30 mouse cellular contexts compared by ENCODE assay signal in the genomic region with DNA sequence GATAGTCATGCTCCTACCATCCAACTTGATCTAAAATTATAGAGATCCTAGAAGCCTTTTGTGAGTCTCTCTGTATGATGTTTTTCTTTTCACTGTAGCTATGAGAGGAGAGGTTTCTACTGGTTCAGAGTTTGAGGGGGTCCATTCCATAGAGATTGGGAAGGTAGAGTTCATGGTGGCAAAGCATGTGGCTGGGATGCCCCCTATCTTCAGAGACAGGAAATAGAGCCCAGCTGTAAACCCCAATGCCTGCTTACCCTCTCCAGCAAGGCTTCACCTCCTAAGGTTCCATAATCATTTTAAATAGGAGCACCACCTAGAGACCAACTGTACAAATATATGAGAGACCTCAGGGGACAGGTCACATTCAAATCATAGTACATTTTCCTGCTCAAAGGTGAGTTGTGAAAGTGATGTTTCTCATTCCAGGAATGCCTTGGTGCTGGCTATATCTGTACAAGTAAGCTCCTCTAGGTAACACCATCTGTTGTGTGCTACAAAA. TPM values are rescaled to one million over a fixed set of nuclear protein-coding genes. Genes with fewer than 3 reads are reported as not detected.
A peak's percentile ranks its signal among the peaks of the same experiment; 100 is the strongest.
DNase-seq lines count a peak whose midpoint lies in the region; ATAC-seq and TF ChIP-seq lines count a peak whose summit lies in the region.
"Had no signal": no experiment of that assay in that cellular context is flagged by ENCODE, and none has a peak within 500 bp of the region (broad histone marks: within the 10 kb centered on the region; RNA-seq: fewer than 3 reads in every experiment).

No protein-coding gene starts in this region.

- peak; percentile 47 for TF ChIP-seq CTCF in heart, adult 2 months (IDR thresholded peaks at IDR 0.05)
- TF ChIP-seq CTCF in left cerebral cortex, adult 2 months (IDR thresholded peaks at IDR 0.05): peak; percentile 32
- TF ChIP-seq CTCF in MEL (IDR thresholded peaks at IDR 0.05 in 2 of 3, conservative IDR thresholded peaks at IDR 0.05 in 1 of 3; ENCODE audit: control insufficient read depth in 1 of 3, insufficient read depth in 1 of 3, low read depth in 2 of 3, low read length in 3 of 3, poor library complexity in 1 of 3, severe bottlenecking in 1 of 3): peak in 1 of 3 experiments; percentile 54; a peak in 2 of 6 replicates
- peak; percentile 53 for TF ChIP-seq CTCF in liver, embryonic 14.5 days (IDR thresholded peaks at IDR 0.05; ENCODE audit: low read depth)

- TF ChIP-seq RAD21 in MEL (IDR thresholded peaks at IDR 0.05; ENCODE audit: low read depth, low read length): peak; percentile 45

- no peak for TF ChIP-seq EP300 in heart, adult 2 months (IDR thresholded peaks at IDR 0.05; ENCODE audit: insufficient read depth, low read depth, low read length)
- no peak for TF ChIP-seq EP300 in MEL (IDR thresholded peaks at IDR 0.05; ENCODE audit: low read depth in 1 of 2, low read length in 2 of 2)
- no peak for TF ChIP-seq EP300 in liver, embryonic 14.5 days (IDR thresholded peaks at IDR 0.05; ENCODE audit: low read depth)

- H3K9ac ChIP-seq in heart, adult 2 months (ENCODE audit: low read depth, low read length): no peak overlapping the region
- no peak overlapping the region for H3K9ac ChIP-seq in MEL (ENCODE audit: control insufficient read depth, low read depth, low read length, poor library complexity, severe bottlenecking)
- H3K9ac ChIP-seq in liver, embryonic 14.5 days (replicated peaks): no peak overlapping the region
- H3K9ac ChIP-seq: embryonic facial prominence, embryonic 12.5 days; heart, embryonic 15.5 days; hindbrain, embryonic 12.5 days; intestine, embryonic 15.5 days; limb, embryonic 12.5 days; liver, embryonic 15.5 days; lung, embryonic 15.5 days; midbrain, embryonic 13.5 days had no signal

- no peaks in the 10 kb centered on the region for H3K4me1 ChIP-seq in heart, adult 2 months (ENCODE audit: control insufficient read depth, insufficient read depth, low read length)
- peaks cover 16 to 21% of the 10 kb centered on the region in 2 experiments for H3K4me1 ChIP-seq in MEL (ENCODE audit: control insufficient read depth in 1 of 2, insufficient read depth in 2 of 2, low read length in 2 of 2)
- H3K4me1 ChIP-seq in liver, embryonic 14.5 days (replicated peaks; ENCODE audit: control insufficient read depth in 2 of 2, insufficient read depth in 2 of 2, low read length in 1 of 2): peaks cover 14% of the 10 kb centered on the region in 2 experiments
- H3K4me1 ChIP-seq: embryonic facial prominence, embryonic 12.5 days; heart, embryonic 10.5 days; heart, embryonic 15.5 days; hindbrain, embryonic 12.5 days; intestine, embryonic 15.5 days; limb, embryonic 12.5 days; lung, embryonic 15.5 days; midbrain, embryonic 13.5 days had no signal

- no peaks in the 10 kb centered on the region for H3K27me3 ChIP-seq in heart, adult 2 months (ENCODE audit: control insufficient read depth, insufficient read depth, low read length)
- no peaks in the 10 kb centered on the region; a peak in 1 of 4 replicates for H3K27me3 ChIP-seq in MEL (ENCODE audit: control insufficient read depth in 1 of 2, insufficient read depth in 2 of 2, low read length in 2 of 2)
- no peaks in the 10 kb centered on the region for H3K27me3 ChIP-seq in liver, embryonic 14.5 days (ENCODE audit: control insufficient read depth, insufficient read depth, low read length)
- H3K27me3 ChIP-seq: embryonic facial prominence, embryonic 12.5 days; hindbrain, embryonic 12.5 days; intestine, embryonic 15.5 days; lung, embryonic 15.5 days; midbrain, embryonic 13.5 days had no signal

- no peaks in the 10 kb centered on the region for H3K36me3 ChIP-seq in heart, adult 2 months (ENCODE audit: control insufficient read depth, insufficient read depth, low read length)
- peaks cover 0 to 17% of the 10 kb centered on the region in 2 experiments; a peak in 2 of 4 replicates for H3K36me3 ChIP-seq in MEL (ENCODE audit: control insufficient read depth in 1 of 2, insufficient read depth in 2 of 2, low read length in 2 of 2)
- no peaks in the 10 kb centered on the region for H3K36me3 ChIP-seq in liver, embryonic 14.5 days (replicated peaks; ENCODE audit: control insufficient read depth, insufficient read depth, low read depth)
- H3K36me3 ChIP-seq: embryonic facial prominence, embryonic 12.5 days; heart, embryonic 10.5 days; heart, embryonic 15.5 days; hindbrain, embryonic 12.5 days; intestine, embryonic 15.5 days; limb, embryonic 12.5 days; liver, embryonic 15.5 days; lung, embryonic 15.5 days; midbrain, embryonic 13.5 days had no signal

- no peak for ATAC-seq in liver, embryonic 14.5 days (ENCODE audit: insufficient read depth)
- ATAC-seq: forebrain, embryonic 14.5 days; hindbrain, postnatal 0 days; intestine, embryonic 15.5 days; midbrain, embryonic 13.5 days had no signal

- no peak overlapping the region for H3K4me3 ChIP-seq in heart, adult 2 months
- H3K4me3 ChIP-seq in left cerebral cortex, adult 2 months: no peak overlapping the region
- H3K4me3 ChIP-seq in MEL (ENCODE audit: control insufficient read depth in 1 of 2, insufficient read depth in 1 of 2, low read depth in 2 of 2, low read length in 2 of 2): no peak overlapping the region
- no peak overlapping the region for H3K4me3 ChIP-seq in liver, embryonic 14.5 days (ENCODE audit: insufficient read depth in 1 of 2, low read depth in 2 of 2, low read length in 2 of 2)
- H3K4me3 ChIP-seq: embryonic facial prominence, embryonic 12.5 days; heart, embryonic 10.5 days; heart, embryonic 15.5 days; hindbrain, embryonic 12.5 days; intestine, embryonic 15.5 days; limb, embryonic 12.5 days; liver, embryonic 15.5 days; lung, embryonic 15.5 days; midbrain, embryonic 13.5 days had no signal

- no peak overlapping the region for H3K4me2 ChIP-seq in liver, embryonic 14.5 days (ENCODE audit: low read depth)
- H3K4me2 ChIP-seq: embryonic facial prominence, embryonic 12.5 days; heart, embryonic 15.5 days; hindbrain, embryonic 12.5 days; intestine, embryonic 15.5 days; limb, embryonic 12.5 days; liver, embryonic 15.5 days; lung, embryonic 15.5 days; midbrain, embryonic 13.5 days had no signal

- H3K27ac ChIP-seq in heart, adult 2 months: no peak overlapping the region
- H3K27ac ChIP-seq in left cerebral cortex, adult 2 months: no peak overlapping the region
- no peak overlapping the region for H3K27ac ChIP-seq in MEL (ENCODE audit: control insufficient read depth, low read depth, low read length)
- no peak overlapping the region for H3K27ac ChIP-seq in liver, embryonic 14.5 days
- H3K27ac ChIP-seq: embryonic facial prominence, embryonic 12.5 days; heart, embryonic 10.5 days; heart, embryonic 15.5 days; hindbrain, embryonic 12.5 days; hindbrain, postnatal 0 days; intestine, embryonic 15.5 days; limb, embryonic 12.5 days; liver, embryonic 15.5 days; lung, embryonic 15.5 days; midbrain, embryonic 13.5 days had no signal

- no peaks in the 10 kb centered on the region for H3K9me3 ChIP-seq in MEL (replicated peaks; ENCODE audit: insufficient read depth, low read length)
- H3K9me3 ChIP-seq in liver, embryonic 14.5 days (ENCODE audit: control insufficient read depth, low read length): no peaks in the 10 kb centered on the region
- H3K9me3 ChIP-seq: embryonic facial prominence, embryonic 12.5 days; heart, embryonic 10.5 days; heart, embryonic 15.5 days; hindbrain, embryonic 12.5 days; intestine, embryonic 15.5 days; limb, embryonic 12.5 days; liver, embryonic 15.5 days; lung, embryonic 15.5 days; midbrain, embryonic 13.5 days had no signal

- DNase-seq in heart, adult 2 months: no peak
- no peak for DNase-seq in heart, postnatal 25 days (ENCODE audit: low spot score)
- no peak for DNase-seq in left cerebral cortex, adult 2 months (ENCODE audit: extremely low spot score in 1 of 2, low spot score in 2 of 2)
- no peak for DNase-seq in left cerebral cortex, adult 18-20 months (ENCODE audit: low spot score in 2 of 2)
- no peak for DNase-seq in MEL (ENCODE audit: low read depth, low spot score)
- no peak for DNase-seq in liver, embryonic 14.5 days (ENCODE audit: low read depth in 3 of 3, low spot score in 3 of 3)
- no peak for DNase-seq in ovary, adult 18-20 months (ENCODE audit: low spot score)
- no peak for DNase-seq in cerebellum, postnatal 4 days (ENCODE audit: low spot score in 2 of 2)
- DNase-seq: adrenal gland, adult 8-10 months; cerebellum, adult 8-10 months; cerebellum, postnatal 25 days; embryo, embryonic 11 days; gastrocnemius, postnatal 10 days; heart, postnatal 36 days; kidney, postnatal 4 days; lung, postnatal 4 days; right cerebral cortex, postnatal 25 days; thymus, adult 2 months; thymus, postnatal 36 days had no signal

- intact Hi-C loops in heart, adult 2 months (cut with DNase I): no loop called here
- intact Hi-C loops in heart, postnatal 25 days (cut with DNase I): loop anchor here (2.0 kb wide), 1 partner anchor 144 kb away; no protein-coding TSS in a partner anchor
- intact Hi-C loops in left cerebral cortex, adult 2 months (cut with DNase I): loop anchor here (10.0 kb wide), 2 partner anchors 762 to 1032 kb away; no protein-coding TSS in a partner anchor

- TF ChIP-seq POLR2A in heart, adult 2 months (IDR thresholded peaks at IDR 0.05; ENCODE audit: insufficient read depth, low read depth, low read length): no peak
- no peak for TF ChIP-seq POLR2A in MEL (IDR thresholded peaks at IDR 0.05; ENCODE audit: control insufficient read depth in 1 of 2, insufficient read depth in 1 of 2, low read depth in 1 of 2, low read length in 2 of 2, poor library complexity in 1 of 2)

- H3K79me2 ChIP-seq in heart, adult 2 months (replicated peaks; ENCODE audit: control insufficient read depth, insufficient read depth, low read length): no peaks in the 10 kb centered on the region
- no peaks in the 10 kb centered on the region for H3K79me2 ChIP-seq in MEL (ENCODE audit: control insufficient read depth, insufficient read depth, low read length, poor library complexity)

TF ChIP-seq in MEL, 35 proteins besides CTCF, POLR2A, EP300 and RAD21:
- TF ChIP-seq ZC3H11A (IDR thresholded peaks at IDR 0.05; ENCODE audit: low read depth, low read length) (peak; percentile 64), KAT2A (conservative IDR thresholded peaks at IDR 0.05; ENCODE audit: low read depth, low read length) (no peak), SMC3 (IDR thresholded peaks at IDR 0.05; ENCODE audit: low read depth, low read length) (peak; percentile 59), TBP (IDR thresholded peaks at IDR 0.05; ENCODE audit: low read depth, low read length) (no peak), TAL1 (IDR thresholded peaks at IDR 0.05; ENCODE audit: low read length) (no peak)

RNA-seq across cellular contexts. Expression of a gene that starts 36.9 kb away (rescaled TPM):
- 10 to 100 TPM; 23.1 to 26.3 TPM for total RNA-seq in heart, adult 2 months (2021)
- polyA plus RNA-seq in heart, adult 2 months (2012; rRNA removed): 3.6 and 6.7 TPM in 2 replicates
- total RNA-seq in heart, postnatal 25 days (2021): 10 to 100 TPM; 23.0 to 25.1 TPM
- total RNA-seq in left cerebral cortex, adult 2 months (2021): 10 to 100 TPM; 58.0 to 58.1 TPM
- total RNA-seq in left cerebral cortex, adult 18-20 months (2021): 10 to 100 TPM; 57.0 to 58.1 TPM
- total RNA-seq in MEL (2012; rRNA removed): 49.8 and 52.1 TPM in 2 replicates
- polyA plus RNA-seq in MEL (2012; ENCODE audit: insufficient read depth in 1 of 2, insufficient read length in 2 of 2, low read depth in 1 of 2, low replicate concordance in 2 of 2, missing spikeins in 1 of 2): 100 to 1,000 TPM in 1 of 2 experiments, 10 to 100 TPM in 1; 46.4 to 137 TPM
- 2.8 and 4.0 TPM in 2 replicates for polyA plus RNA-seq in liver, embryonic 14.5 days (2012; rRNA removed)
- 4.7 and 5.5 TPM in 2 replicates for polyA plus RNA-seq in liver, embryonic 14.5 days (2014; fragmentation: Nextera tagmentation; extraction: Ambion mirVana)
